Mouse (Mus musculus) thymus, postnatal 14 days (tissue): ENCODE data around the gene Cdca5.
A peak's percentile ranks its signal among the peaks of the same experiment; 100 is the strongest.
"Not testable (repeated sequence)": the region's sequence is repeated elsewhere in the genome, so short reads cannot be mapped to it uniquely, and the experiment has no call there.

Source experiments
- DNase-seq: peaks from one replicate; pipeline ENCODE4 v3.0.0; 2021

Gene Cdca5

GRCm38 (mm10) chr19:6105586-6105985 lies 20.8 kb downstream of the Cdca5 start, which contains the start of gene Naaladl1:
Gene Naaladl1 (plus strand): TSS chr19:6105782.
- DNase-seq, result no peak

GRCm38 (mm10) chr19:6113116-6113515 lies 28.3 kb downstream of the Cdca5 start:
- no peak for DNase-seq

- no peak for DNase-seq
Observed at GRCm38 (mm10) chr19:6116113-6116850, 31.5 kb downstream of the Cdca5 start.

GRCm38 (mm10) chr19:6117346-6117985 lies 32.7 kb downstream of the Cdca5 start:
- peak; percentile 51 for DNase-seq

GRCm38 (mm10) chr19:6117986-6118676 lies 33.3 kb downstream of the Cdca5 start, which contains the start of gene Sac3d1:
Gene Sac3d1 (minus strand): TSS chr19:6118650.
- DNase-seq, result peak; percentile 92

GRCm38 (mm10) chr19:6118677-6119185 lies 33.9 kb downstream of the Cdca5 start:
- DNase-seq, result peak; percentile 31

- no peak for DNase-seq
Observed at GRCm38 (mm10) chr19:6121761-6122160, 37.0 kb downstream of the Cdca5 start.

GRCm38 (mm10) chr19:6123330-6123729 lies 38.5 kb downstream of the Cdca5 start:
- DNase-seq, result no peak

GRCm38 (mm10) chr19:6124898-6125297 lies 40.1 kb downstream of the Cdca5 start:
- no peak for DNase-seq

- DNase-seq, result peak; percentile 68
Observed at GRCm38 (mm10) chr19:6126289-6126688, 41.5 kb downstream of the Cdca5 start.

GRCm38 (mm10) chr19:6126789-6127580 lies 42.2 kb downstream of the Cdca5 start:
- no peak for DNase-seq

GRCm38 (mm10) chr19:6127760-6128341 lies 43.1 kb downstream of the Cdca5 start, which contains the start of gene Snx15:
Gene Snx15 (minus strand): TSS chr19:6128304.
- DNase-seq, result peak; percentile 97

- not testable (repeated sequence) for DNase-seq
Observed at GRCm38 (mm10) chr19:6130414-6131128, 45.8 kb downstream of the Cdca5 start.

GRCm38 (mm10) chr19:6132171-6132827 lies 47.5 kb downstream of the Cdca5 start:
- no peak for DNase-seq

GRCm38 (mm10) chr19:6133197-6133596 lies 48.4 kb downstream of the Cdca5 start:
- DNase-seq, result not testable (repeated sequence)

- no peak for DNase-seq
Observed at GRCm38 (mm10) chr19:6136397-6136796, 51.6 kb downstream of the Cdca5 start.

GRCm38 (mm10) chr19:6139701-6140100 lies 54.9 kb downstream of the Cdca5 start:
- no peak for DNase-seq

GRCm38 (mm10) chr19:6140374-6140677 lies 55.5 kb downstream of the Cdca5 start:
- no peak for DNase-seq

GRCm38 (mm10) chr19:6140678-6141393 lies 56.1 kb downstream of the Cdca5 start, which contains the start of gene Batf2:
Gene Batf2 (plus strand): TSS chr19:6140983.
- DNase-seq, result peak; percentile 94

GRCm38 (mm10) chr19:6141394-6141749 lies 56.6 kb downstream of the Cdca5 start, which contains the start of gene Arl2:
Gene Arl2 (minus strand): TSS chr19:6141548.
- peak; percentile 86 for DNase-seq
